Mouse (Mus musculus) spleen, adult 2 months (tissue): ENCODE data around the gene Iqgap3.

Experiments used
- CTCF ChIP-seq: fragments of 200-500 bp; IDR thresholded peaks from 2 replicates; pipeline ENCODE4 v1.5.1; 2011; ENCODE audit warnings: mild to moderate bottlenecking, inconsistent platforms; ENCODE audit not compliant: insufficient read depth, insufficient read length, insufficient replicate concordance; ENCODE audit errors: extremely low read depth
- POLR2A ChIP-seq: fragments of 200-500 bp; IDR thresholded peaks from 2 replicates; pipeline ENCODE4 v1.6.1; 2011; ENCODE audit warnings: low read depth, low read length, inconsistent platforms

DNA sequence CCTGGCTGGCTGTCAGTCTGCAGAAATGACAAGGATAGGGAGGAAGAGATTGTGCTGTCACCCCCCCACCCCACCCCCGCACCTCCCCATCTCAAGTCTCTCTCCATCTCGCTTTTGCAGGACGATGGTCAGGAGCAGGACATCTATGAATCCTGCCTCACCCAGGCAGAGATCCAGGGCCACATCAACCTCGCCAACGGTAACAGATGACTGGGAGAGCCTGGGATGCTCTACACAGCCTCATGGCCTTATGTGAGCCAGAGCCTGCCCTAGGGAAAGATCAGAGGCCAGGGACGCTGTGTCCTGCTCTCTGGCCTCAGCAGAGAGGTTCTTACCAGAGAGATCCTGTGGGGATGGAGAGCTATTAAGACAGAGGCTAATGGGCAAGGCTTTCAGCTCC is 8.8 kb downstream of the Iqgap3 start:
- TF ChIP-seq CTCF (no peak), POLR2A (no peak)
